Mouse (Mus musculus) telencephalon, adult 2 months (tissue): ENCODE data around the gene Maff.

Source experiments
- DNase-seq: peaks from one replicate; pipeline ENCODE4 v3.0.0-alpha.2; 2011; ENCODE audit warnings: low read depth, low spot score

Maff gene

DNA sequence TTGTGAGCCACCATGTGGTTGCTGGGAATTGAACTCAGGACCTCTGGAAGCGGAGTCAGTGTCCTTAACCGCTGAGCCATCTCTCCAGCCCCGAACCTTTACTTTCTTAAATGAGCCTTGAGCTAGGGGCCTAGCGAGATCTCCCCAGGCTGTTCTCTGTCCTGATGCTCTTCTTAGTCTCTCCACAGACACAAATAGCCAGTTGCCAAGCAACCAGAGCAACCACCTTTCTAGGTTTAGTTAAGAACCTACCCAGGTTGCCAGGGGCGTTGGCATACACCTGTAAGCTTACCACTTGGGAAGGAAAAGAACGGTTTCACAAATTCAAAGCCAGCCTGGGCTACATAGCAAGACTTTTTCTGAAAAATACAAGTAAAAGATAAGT is 16.4 kb upstream of the Maff start:
- no peak for DNase-seq

DNA sequence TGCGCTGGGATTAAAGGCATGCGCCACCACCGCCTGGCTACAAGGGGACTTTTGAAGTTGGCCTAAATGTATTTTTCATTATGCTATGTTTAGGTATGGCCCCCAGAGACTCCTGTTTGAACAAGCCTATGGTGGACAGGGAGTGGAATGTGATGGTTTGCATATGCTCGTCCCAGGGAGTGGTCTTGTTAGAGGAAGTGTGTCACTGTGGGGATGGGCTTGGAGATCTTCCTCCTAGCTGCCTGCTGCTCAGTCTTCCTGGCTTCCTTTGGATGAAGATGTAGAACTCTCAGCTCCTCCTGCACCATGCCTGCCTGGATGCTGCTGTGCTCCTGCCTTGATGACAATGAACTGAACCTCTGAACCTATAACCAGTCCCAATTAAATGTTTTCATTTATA is 15.9 kb upstream of the Maff start:
- DNase-seq: no peak

DNA sequence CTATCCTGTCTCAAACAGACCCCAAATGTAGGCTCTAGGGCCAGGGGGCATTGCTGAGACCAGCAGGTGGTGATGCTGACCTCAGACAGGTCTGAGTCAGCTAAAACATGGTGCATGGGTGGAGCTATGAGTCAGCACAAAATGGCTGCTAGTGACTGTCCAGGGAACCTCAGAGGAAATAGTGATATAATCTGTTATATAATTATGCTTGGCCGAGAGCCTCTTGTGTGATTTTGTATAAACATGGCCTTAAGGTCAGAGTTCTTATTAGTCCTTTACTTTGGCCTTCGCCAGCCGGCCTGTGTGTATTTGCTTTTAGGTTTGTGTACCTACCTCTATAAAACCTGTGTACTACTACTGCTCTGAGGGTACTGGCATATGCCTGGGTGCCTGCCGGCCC is 13.0 kb upstream of the Maff start:
- DNase-seq: no peak

DNA sequence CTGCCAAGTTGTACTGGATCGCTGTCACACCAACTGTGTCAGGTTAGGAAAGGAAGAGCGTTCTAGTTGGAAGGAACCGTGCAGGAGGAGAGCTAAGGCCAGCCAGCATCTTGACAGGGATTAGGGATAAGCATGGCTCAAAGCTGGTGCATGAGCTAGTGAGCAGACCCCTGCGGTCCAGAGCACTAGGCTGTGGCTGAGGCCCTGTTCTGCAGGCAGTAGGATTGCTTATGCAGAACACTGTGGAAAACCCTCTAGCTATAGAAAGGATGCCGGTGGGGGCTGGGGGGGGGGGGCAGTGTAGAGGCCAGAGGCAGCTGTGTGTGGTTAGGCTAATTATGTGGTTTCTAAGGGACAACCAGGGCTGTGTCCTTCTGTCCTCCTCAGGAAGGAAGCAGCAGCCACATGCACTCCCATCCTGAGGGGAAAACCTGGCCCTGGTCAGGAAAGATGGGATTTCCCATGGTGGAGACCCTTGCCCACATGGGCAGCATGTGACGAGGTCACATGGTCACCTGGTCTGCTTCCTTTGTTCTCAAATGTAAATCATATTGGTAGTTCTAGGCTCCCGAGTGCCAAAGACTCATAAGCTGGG is 11.3 kb upstream of the Maff start:
- DNase-seq: no peak

GRCm38 (mm10) chr15:79338978-79339377 is 7.4 kb upstream of the Maff start:
- no peak for DNase-seq

GRCm38 (mm10) chr15:79342641-79343337 is 3.6 kb upstream of the Maff start:
- DNase-seq: no peak

DNA sequence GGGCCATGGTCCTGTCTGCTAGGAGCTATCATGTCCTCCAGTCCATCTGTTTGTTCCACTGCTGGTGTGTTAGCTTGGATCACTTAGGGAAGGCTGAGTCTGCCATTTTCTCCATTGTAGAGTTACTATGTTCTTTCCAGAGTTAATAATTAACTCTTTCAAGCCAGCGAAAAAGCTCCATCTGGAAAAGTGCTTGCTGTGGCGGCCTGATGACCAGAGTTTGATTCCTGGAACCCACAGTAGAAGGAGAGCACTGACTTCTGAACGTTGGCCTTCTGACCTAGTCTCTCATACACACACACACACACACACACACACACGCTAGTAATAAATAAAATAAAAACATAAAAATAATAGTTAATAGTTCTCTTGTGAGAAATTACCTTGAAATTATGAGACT is 1.8 kb upstream of the Maff start:
- no peak for DNase-seq

DNA sequence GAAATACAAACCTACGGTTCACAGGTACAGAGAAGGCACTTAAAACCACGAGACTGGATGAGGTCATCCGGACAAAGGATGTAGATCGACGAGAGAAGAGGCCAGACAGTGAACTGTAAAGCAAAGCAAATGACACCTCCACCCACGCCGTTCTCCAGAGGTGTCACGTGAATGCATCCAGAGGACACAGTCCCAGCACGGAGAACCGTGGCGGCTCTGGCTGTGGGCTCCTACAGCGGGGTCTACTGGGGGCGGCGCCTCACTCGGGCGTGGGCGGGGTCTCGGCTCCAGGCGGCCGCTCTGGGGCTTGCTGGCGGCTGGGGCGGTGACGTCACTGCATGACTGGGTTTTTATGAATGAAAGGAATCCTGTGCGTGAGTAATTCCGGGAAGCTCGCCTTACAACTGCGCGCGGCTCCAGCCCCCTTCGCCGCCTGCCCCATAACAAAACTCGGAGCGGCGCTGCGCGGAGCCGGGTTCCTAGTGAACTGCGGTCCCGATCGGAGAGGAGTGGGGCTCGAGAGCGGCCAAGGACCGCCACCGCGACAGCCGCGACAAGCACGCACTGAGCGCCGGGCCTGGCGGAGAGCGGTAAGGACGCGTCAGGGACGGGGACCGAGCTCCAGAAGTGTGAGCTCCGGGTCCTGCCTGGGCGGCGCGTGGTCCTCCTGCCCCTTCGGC is 884 bp downstream of the Maff start:
- no peak for DNase-seq

DNA sequence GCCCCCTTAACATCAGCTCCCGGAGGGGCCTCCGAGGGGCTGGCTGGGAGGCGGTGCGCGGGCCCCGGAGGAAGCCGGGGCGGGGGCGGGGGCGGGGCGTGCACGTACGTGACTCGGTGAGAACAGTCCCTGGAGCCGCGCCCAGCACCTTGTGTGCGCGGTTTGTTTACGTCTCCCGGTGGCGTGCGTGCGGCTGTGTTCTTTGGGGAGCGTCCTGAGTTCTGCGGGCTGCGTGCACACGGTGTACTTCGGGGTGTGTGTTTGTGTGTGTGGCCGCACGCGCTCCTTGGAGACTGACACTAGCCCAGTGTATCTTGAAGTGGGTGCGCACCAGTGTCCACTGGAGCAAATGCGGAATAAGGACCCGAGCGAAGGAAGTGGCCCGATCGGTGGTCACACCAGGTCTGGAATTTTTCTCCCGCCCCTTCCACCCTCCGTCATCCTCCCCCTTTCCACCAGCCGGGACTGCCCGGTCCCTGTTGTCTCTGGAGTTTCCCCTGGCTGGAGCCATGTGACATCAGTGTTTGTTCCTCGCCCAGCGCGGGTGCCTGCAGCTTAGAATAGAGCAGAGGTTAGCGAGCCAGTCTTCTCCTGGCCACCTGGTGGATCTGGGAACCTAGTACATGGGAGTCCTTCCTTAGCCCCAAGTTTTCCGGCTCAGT is 1.6 kb downstream of the Maff start:
- DNase-seq: no peak

DNA sequence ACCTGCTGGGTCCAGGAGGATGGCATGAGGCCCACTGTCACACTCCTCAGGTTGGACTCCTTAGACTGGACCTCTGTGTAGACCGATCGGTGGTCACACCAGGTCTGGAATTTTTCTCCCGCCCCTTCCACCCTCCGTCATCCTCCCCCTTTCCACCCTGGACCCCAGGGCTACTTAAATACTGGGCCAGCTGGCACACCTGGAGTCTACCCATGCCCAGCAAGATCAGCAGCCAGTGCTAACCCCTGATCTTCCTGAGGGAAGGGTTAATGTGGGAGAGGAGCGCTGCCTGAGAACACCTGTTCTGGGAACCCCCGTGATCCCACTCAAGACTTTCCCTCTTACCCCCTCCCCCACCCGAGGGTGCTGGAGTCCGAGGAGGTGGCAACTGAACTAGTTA is 2.2 kb downstream of the Maff start:
- no peak for DNase-seq

GRCm38 (mm10) chr15:79350866-79351265 is 4.4 kb downstream of the Maff start:
- DNase-seq: no peak

- DNase-seq: no peak
These were observed 4.9 kb downstream of the Maff start for GRCm38 (mm10) chr15:79351331-79351767.

GRCm38 (mm10) chr15:79352479-79352878 is 6.1 kb downstream of the Maff start:
- no peak for DNase-seq

DNA sequence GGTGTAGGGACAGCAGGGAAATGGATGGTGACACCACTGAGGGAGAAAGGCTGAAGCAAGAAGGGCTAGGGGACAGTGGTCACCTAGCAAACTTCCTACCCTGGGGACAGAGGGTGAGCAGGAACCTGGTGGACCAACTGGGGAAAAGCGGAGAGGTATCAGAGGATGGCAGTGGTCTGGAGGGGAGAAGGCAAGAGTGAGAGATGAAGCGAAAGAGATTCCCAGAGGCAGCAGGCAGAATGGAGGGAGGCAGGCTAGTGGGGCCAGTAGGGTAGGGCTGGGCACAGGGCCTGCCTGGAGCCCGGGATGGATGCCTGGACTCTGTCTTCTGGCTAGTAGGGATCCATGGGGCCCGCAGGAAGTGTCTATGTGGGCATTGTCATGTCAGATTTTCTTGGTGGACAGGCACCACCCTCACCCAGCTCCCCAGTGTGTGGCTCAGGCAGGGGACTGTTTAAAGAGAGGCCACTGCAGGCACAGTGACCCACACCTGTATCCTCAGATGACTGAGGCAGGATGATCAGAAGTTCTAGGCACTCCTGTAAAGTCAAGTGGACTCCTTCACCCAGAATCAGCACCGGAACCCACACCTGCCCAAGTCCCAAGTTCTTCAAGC is 7.4 kb downstream of the Maff start:
- DNase-seq: no peak

- no peak for DNase-seq
These were observed 8.2 kb downstream of the Maff start for GRCm38 (mm10) chr15:79354619-79355018.

GRCm38 (mm10) chr15:79356481-79356880 is 10.1 kb downstream of the Maff start:
- DNase-seq: no peak

DNA sequence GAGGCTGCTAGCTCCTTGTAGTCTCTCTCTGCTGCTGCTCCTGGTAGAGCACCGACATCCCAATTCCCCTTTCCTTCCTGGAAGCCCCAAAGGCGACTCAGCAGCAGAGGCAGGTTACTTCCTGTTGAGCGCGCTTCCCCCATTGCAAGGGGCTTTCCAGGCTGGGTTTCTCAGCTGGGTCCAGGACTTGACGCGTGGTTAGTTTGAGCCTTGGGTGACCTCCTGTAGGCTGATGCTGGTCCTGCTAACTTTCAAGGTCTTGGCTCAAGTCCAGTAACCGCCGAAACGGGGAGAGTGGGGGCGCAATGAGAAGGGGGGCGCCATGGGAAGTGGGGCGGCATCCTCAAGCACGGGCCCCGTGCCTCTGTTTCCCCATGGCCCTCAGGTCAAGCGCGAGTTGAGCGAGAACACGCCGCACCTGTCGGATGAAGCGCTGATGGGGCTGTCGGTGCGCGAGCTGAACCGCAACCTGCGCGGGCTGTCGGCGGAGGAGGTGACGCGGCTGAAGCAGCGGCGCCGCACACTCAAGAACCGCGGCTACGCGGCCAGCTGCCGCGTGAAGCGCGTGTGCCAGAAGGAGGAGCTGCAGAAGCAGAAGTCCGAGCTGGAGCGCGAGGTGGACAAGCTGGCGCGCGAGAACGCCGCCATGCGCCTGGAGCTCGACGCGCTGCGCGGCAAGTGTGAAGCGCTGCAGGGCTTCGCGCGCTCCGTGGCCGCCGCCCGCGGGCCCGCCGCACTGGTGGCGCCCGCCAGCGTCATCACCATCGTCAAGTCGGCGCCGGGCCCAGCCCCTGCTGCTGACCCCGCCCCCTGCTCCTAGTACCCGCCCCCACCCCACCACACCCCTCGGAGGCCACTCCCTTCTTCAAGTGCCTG is 10.9 kb downstream of the Maff start:
- peak; percentile 38 for DNase-seq

DNA sequence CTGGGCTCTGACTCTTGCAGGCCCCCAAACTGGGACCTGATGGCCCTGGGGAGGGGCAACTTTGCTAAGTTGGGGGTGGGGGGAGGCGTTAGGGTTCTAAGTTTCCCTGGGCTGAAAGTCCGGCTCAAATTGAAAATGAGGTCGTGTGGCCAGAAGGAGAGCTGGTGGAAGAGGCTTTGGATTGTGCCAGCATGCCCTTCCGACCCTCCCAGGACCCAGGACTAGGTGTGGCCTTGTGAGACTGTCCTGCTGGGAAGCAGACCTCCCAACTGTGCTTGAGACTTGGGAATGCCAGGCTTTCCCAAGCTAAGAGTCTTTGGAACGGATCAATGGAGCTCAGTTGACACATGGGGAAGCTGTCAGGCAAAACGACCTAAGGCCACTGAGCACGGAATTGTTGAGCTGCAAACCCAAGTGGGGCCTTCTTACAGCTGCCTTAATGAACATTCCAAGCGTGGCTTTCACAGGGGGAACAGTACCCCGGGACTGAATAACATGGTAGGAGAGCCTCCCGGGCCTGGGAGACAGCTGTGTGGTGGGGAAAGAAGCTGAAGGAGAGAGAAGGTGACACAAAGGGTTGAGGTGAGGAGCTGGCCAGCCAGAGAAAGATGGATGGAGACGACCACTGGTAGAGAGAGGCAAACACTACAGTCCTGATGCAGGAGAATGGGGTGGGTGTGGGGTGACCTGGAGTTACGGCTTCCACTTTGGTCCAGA is 11.7 kb downstream of the Maff start:
- DNase-seq: no peak

- DNase-seq: no peak
These were observed 13.5 kb downstream of the Maff start for GRCm38 (mm10) chr15:79359954-79360353.

- peak; percentile 45 for DNase-seq
These were observed 13.9 kb downstream of the Maff start for GRCm38 (mm10) chr15:79360371-79360770.
